Mouse (Mus musculus) liver, postnatal 0 days (tissue): ENCODE data around the gene Scfd1.

Experiments
- CTCF ChIP-seq: sonication (generic); IDR thresholded peaks from 2 replicates; pipeline ENCODE4 v1.5.1; 2016; ENCODE audit warnings: antibody characterized with exemption, low read depth
- EP300 ChIP-seq: IDR thresholded peaks from 2 replicates; pipeline ENCODE4 v1.6.1; 2016; ENCODE audit warnings: antibody characterized with exemption, low read depth, mild to moderate bottlenecking

DNA sequence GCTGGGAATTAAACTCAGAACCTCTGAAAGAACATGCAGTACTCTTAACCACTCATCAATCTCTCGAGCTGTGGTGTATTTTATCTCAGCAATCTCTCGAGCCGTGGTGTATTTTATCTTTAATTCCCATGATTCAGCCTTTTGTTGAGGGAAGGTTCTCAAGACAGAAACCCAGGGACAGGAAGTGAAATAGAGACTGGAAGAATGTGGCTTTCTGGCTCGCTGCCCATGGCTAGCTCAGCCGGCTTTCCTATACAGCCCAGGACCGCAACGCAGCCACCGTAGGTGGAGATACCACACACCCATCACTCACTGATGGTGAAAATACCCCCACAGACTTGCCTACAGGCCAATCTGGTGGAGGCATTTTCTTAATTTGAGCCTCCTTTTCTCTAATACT is 22.0 kb upstream of the Scfd1 start:
- TF ChIP-seq CTCF (no peak), EP300 (no peak)
